Mouse (Mus musculus): ENCODE measurements around the gene Dis3l2. TPM values are rescaled to one million over a fixed set of nuclear protein-coding genes. Genes with fewer than 3 reads are reported as not detected.

Dis3l2 gene
- total RNA-seq, 2 experiments from 2014 or later = 9.6 to 9.8 TPM

- peak; percentile 68 for DNase-seq
Observed at GRCm38 (mm10) chr1:87010629-87011330, 307.2 kb downstream of the Dis3l2 start.

GRCm38 (mm10) chr1:87011718-87012117 lies 308.1 kb downstream of the Dis3l2 start:
- no peak for DNase-seq

GRCm38 (mm10) chr1:87012606-87013005 lies 309.0 kb downstream of the Dis3l2 start:
- DNase-seq = no peak

GRCm38 (mm10) chr1:87020714-87021113 lies 317.1 kb downstream of the Dis3l2 start:
- no peak for DNase-seq

GRCm38 (mm10) chr1:87021584-87021983 lies 318.0 kb downstream of the Dis3l2 start:
- DNase-seq = no peak

- DNase-seq = no peak
Observed at GRCm38 (mm10) chr1:87023291-87024170, 319.9 kb downstream of the Dis3l2 start.

GRCm38 (mm10) chr1:87025021-87025420 lies 321.4 kb downstream of the Dis3l2 start:
- no peak for DNase-seq

- DNase-seq = peak; percentile 34
Observed at GRCm38 (mm10) chr1:87028786-87029185, 325.2 kb downstream of the Dis3l2 start.

GRCm38 (mm10) chr1:87030652-87031051 lies 327.0 kb downstream of the Dis3l2 start:
- DNase-seq = no peak

- DNase-seq = no peak
Observed at GRCm38 (mm10) chr1:87032466-87032865, 328.9 kb downstream of the Dis3l2 start.

- peak; percentile 63 for DNase-seq
Observed at GRCm38 (mm10) chr1:87035532-87036161, 332.0 kb downstream of the Dis3l2 start.

GRCm38 (mm10) chr1:87036334-87036733 lies 332.7 kb downstream of the Dis3l2 start:
- DNase-seq = peak; percentile 35

GRCm38 (mm10) chr1:87038477-87039070 lies 335.0 kb downstream of the Dis3l2 start:
- DNase-seq = no peak

GRCm38 (mm10) chr1:87041119-87041518 lies 337.5 kb downstream of the Dis3l2 start:
- peak; percentile 49 for DNase-seq

GRCm38 (mm10) chr1:87041814-87042438 lies 338.3 kb downstream of the Dis3l2 start:
- peak; percentile 47 for DNase-seq

- DNase-seq = no peak
Observed at GRCm38 (mm10) chr1:87050072-87050471, 346.5 kb downstream of the Dis3l2 start.

GRCm38 (mm10) chr1:87050700-87051099 lies 347.1 kb downstream of the Dis3l2 start:
- no peak for DNase-seq

GRCm38 (mm10) chr1:87051369-87051768 lies 347.8 kb downstream of the Dis3l2 start:
- no peak for DNase-seq

- no peak for DNase-seq
Observed at GRCm38 (mm10) chr1:87057075-87057474, 353.5 kb downstream of the Dis3l2 start.

GRCm38 (mm10) chr1:87059042-87059665 lies 355.5 kb downstream of the Dis3l2 start:
- no peak for DNase-seq

- DNase-seq = no peak
Observed at GRCm38 (mm10) chr1:87060913-87061312, 357.3 kb downstream of the Dis3l2 start.
